Mouse (Mus musculus): ENCODE results near the gene Myl6. TPM values are rescaled to one million over a fixed set of nuclear protein-coding genes. Genes with fewer than 3 reads are reported as not detected.

The Myl6 gene
- polyA plus RNA-seq (2014; fragmentation: Illumina TruSeq; extraction: RNeasy Lipid Tissue Mini Kit (QIAGEN cat#74804); ENCODE audit: low replicate concordance) = 27.1 TPM

DNA sequence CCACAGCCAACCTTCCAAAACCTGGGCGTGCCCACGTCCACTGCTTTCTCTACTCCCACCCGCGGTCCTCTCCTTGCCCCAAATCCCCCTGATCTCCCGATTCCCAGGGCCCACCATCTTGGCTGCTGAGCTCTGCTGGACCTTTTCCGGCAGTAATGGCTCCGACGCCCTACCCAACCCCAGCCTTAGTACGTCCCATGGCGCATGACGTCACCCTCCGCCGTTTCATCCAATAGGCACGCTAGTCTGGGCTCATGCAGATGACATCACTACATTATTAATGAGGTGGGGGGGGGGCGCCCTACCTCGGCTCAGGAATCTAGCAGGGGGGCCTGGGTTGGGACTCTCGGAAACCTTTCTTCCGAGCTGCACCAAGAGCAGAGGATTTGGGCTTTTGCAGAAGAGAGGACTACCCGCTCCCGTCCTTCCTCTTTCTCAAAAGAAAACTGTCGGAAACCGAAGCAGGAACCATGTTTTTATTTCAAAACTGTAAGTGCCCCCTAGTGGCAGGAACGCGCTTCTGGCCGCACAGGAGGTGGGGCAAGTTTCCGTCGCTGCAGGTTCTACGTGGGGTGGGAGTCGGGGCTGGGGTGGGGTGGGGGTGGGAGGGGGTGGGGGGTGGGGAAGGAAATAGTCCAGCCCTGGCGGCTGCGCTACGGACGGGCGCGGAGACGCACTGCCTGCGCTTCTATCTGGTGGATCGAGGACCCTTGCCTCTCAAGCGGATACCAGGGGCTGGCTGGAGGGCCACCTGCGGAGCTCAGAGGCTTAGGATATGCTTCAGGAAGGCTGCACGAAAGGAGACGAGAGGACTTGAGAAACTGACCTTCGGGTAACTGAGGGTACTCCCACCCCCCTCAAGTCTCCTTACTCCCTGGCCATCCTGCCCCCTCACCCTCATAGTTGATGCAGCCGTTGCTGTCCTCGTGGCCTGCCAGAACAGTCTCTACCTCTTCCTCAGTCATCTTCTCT, at the start of gene Myl6:
TSS of gene Myl6 (minus strand) at position 451 of the 972 bp plus-strand sequence.

GRCm38 (mm10) chr10:128525671-128526308, 31.8 kb upstream of the Myl6 start, which contains the start of gene Esyt1:
TSS of gene Esyt1 (minus strand) at chr10:128525871.

GRCm38 (mm10) chr10:128498590-128498989, 4.6 kb upstream of the Myl6 start, which contains the start of gene Myl6b:
TSS of gene Myl6b (minus strand) at chr10:128498685.

DNA sequence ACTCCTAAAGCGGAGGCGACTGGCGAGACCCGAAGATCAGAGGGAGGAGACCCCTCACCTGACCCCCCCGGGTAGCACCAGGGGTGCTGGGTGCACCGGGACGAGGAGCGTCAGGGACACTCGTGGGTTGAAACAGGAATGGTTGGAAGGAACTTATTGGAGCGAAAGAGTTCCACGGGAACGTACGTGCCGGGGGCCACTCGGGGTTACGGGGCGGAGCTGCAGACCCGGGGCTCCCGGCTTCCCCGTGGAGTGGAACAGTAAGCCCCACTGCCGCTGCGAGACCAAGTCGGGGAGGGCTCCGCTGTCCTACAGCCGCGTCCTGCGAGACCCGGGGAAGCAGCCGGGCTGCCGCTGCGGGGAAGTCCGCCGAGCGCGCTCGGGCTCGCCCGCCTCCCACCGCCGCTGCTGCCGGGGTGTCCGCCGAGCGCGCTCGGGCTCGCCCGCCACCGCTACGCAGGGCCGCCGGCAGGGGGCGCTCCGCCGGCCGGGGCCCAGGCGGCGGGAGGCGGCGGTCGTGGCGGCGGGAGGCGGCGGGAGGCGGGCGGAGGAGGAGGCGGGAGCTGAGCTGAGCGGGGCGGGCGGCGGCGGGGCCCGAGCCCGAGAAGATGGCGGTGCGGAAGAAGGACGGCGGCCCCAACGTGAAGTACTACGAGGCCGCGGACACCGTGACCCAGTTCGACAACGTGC, 35.1 kb downstream of the Myl6 start, which contains the start of gene Smarcc2:
TSS of gene Smarcc2 (plus strand) at position 530 of the 690 bp plus-strand sequence.

Other genes with a start within 250 kb of the Myl6 start
- gene Apon, start 240.0 kb downstream of the Myl6 start, polyA plus RNA-seq (2014; fragmentation: Illumina TruSeq; extraction: RNeasy Lipid Tissue Mini Kit (QIAGEN cat#74804); ENCODE audit: low replicate concordance) = 0.41 TPM
- not detected for gene Apof, start 225.5 kb downstream of the Myl6 start, polyA plus RNA-seq (2014; fragmentation: Illumina TruSeq; extraction: RNeasy Lipid Tissue Mini Kit (QIAGEN cat#74804); ENCODE audit: low replicate concordance)
- 12.8 TPM for gene Stat2, start 223.6 kb downstream of the Myl6 start, polyA plus RNA-seq (2014; fragmentation: Illumina TruSeq; extraction: RNeasy Lipid Tissue Mini Kit (QIAGEN cat#74804); ENCODE audit: low replicate concordance)
- gene Il23a, start 195.4 kb downstream of the Myl6 start, polyA plus RNA-seq (2014; fragmentation: Illumina TruSeq; extraction: RNeasy Lipid Tissue Mini Kit (QIAGEN cat#74804); ENCODE audit: low replicate concordance) = 0.48 TPM
- gene Pan2, start 190.8 kb downstream of the Myl6 start, polyA plus RNA-seq (2014; fragmentation: Illumina TruSeq; extraction: RNeasy Lipid Tissue Mini Kit (QIAGEN cat#74804); ENCODE audit: low replicate concordance) = 8.3 TPM
- gene Cnpy2, start 171.7 kb downstream of the Myl6 start, polyA plus RNA-seq (2014; fragmentation: Illumina TruSeq; extraction: RNeasy Lipid Tissue Mini Kit (QIAGEN cat#74804); ENCODE audit: low replicate concordance) = 20.6 TPM
- gene Cs, start 156.4 kb downstream of the Myl6 start, polyA plus RNA-seq (2014; fragmentation: Illumina TruSeq; extraction: RNeasy Lipid Tissue Mini Kit (QIAGEN cat#74804); ENCODE audit: low replicate concordance) = 247 TPM
- gene Coq10a, start 125.1 kb downstream of the Myl6 start, polyA plus RNA-seq (2014; fragmentation: Illumina TruSeq; extraction: RNeasy Lipid Tissue Mini Kit (QIAGEN cat#74804); ENCODE audit: low replicate concordance) = 13.4 TPM
- gene Ankrd52, start 117.0 kb downstream of the Myl6 start, polyA plus RNA-seq (2014; fragmentation: Illumina TruSeq; extraction: RNeasy Lipid Tissue Mini Kit (QIAGEN cat#74804); ENCODE audit: low replicate concordance) = 4.7 TPM
- 0.78 TPM for gene Slc39a5, start 92.9 kb downstream of the Myl6 start, polyA plus RNA-seq (2014; fragmentation: Illumina TruSeq; extraction: RNeasy Lipid Tissue Mini Kit (QIAGEN cat#74804); ENCODE audit: low replicate concordance)
- 10.6 TPM for gene Nabp2, start 82.7 kb downstream of the Myl6 start, polyA plus RNA-seq (2014; fragmentation: Illumina TruSeq; extraction: RNeasy Lipid Tissue Mini Kit (QIAGEN cat#74804); ENCODE audit: low replicate concordance)
- 5.2 TPM for gene Rnf41, start 82.5 kb downstream of the Myl6 start, polyA plus RNA-seq (2014; fragmentation: Illumina TruSeq; extraction: RNeasy Lipid Tissue Mini Kit (QIAGEN cat#74804); ENCODE audit: low replicate concordance)
- 35.8 TPM for gene Smarcc2, start 34.9 kb downstream of the Myl6 start, polyA plus RNA-seq (2014; fragmentation: Illumina TruSeq; extraction: RNeasy Lipid Tissue Mini Kit (QIAGEN cat#74804); ENCODE audit: low replicate concordance)
- not detected for gene Myl6b, start 4.5 kb upstream of the Myl6 start, polyA plus RNA-seq (2014; fragmentation: Illumina TruSeq; extraction: RNeasy Lipid Tissue Mini Kit (QIAGEN cat#74804); ENCODE audit: low replicate concordance)
- gene Esyt1, start 31.7 kb upstream of the Myl6 start, polyA plus RNA-seq (2014; fragmentation: Illumina TruSeq; extraction: RNeasy Lipid Tissue Mini Kit (QIAGEN cat#74804); ENCODE audit: low replicate concordance) = 1.9 TPM
- gene Zc3h10, start 53.6 kb upstream of the Myl6 start, polyA plus RNA-seq (2014; fragmentation: Illumina TruSeq; extraction: RNeasy Lipid Tissue Mini Kit (QIAGEN cat#74804); ENCODE audit: low replicate concordance) = 0.85 TPM
- 15.5 TPM for gene Rpl41, start 55.2 kb upstream of the Myl6 start, polyA plus RNA-seq (2014; fragmentation: Illumina TruSeq; extraction: RNeasy Lipid Tissue Mini Kit (QIAGEN cat#74804); ENCODE audit: low replicate concordance)
- gene Pa2g4, start 71.8 kb upstream of the Myl6 start, polyA plus RNA-seq (2014; fragmentation: Illumina TruSeq; extraction: RNeasy Lipid Tissue Mini Kit (QIAGEN cat#74804); ENCODE audit: low replicate concordance) = 72.6 TPM
- 157 TPM for gene Erbb3, start 95.5 kb upstream of the Myl6 start, polyA plus RNA-seq (2014; fragmentation: Illumina TruSeq; extraction: RNeasy Lipid Tissue Mini Kit (QIAGEN cat#74804); ENCODE audit: low replicate concordance)
- gene Rps26, start 132.6 kb upstream of the Myl6 start, polyA plus RNA-seq (2014; fragmentation: Illumina TruSeq; extraction: RNeasy Lipid Tissue Mini Kit (QIAGEN cat#74804); ENCODE audit: low replicate concordance) = 7.5 TPM
- gene Ikzf4, start 151.8 kb upstream of the Myl6 start, polyA plus RNA-seq (2014; fragmentation: Illumina TruSeq; extraction: RNeasy Lipid Tissue Mini Kit (QIAGEN cat#74804); ENCODE audit: low replicate concordance) = 0.41 TPM
- 2.4 TPM for gene Suox, start 179.9 kb upstream of the Myl6 start, polyA plus RNA-seq (2014; fragmentation: Illumina TruSeq; extraction: RNeasy Lipid Tissue Mini Kit (QIAGEN cat#74804); ENCODE audit: low replicate concordance)
- 70.4 TPM for gene Rab5b, start 202.1 kb upstream of the Myl6 start, polyA plus RNA-seq (2014; fragmentation: Illumina TruSeq; extraction: RNeasy Lipid Tissue Mini Kit (QIAGEN cat#74804); ENCODE audit: low replicate concordance)
- not detected for gene Pmel, start 210.1 kb upstream of the Myl6 start, polyA plus RNA-seq (2014; fragmentation: Illumina TruSeq; extraction: RNeasy Lipid Tissue Mini Kit (QIAGEN cat#74804); ENCODE audit: low replicate concordance)
- gene Cdk2, start 210.9 kb upstream of the Myl6 start, polyA plus RNA-seq (2014; fragmentation: Illumina TruSeq; extraction: RNeasy Lipid Tissue Mini Kit (QIAGEN cat#74804); ENCODE audit: low replicate concordance) = 14.3 TPM